Mouse (Mus musculus) testis, adult 2 months (tissue): ENCODE results near the gene Rassf5. TPM values are rescaled to one million over a fixed set of nuclear protein-coding genes. Genes with fewer than 3 reads are reported as not detected.

Source experiments
- H3K27ac ChIP-seq: fragments of 200-500 bp; 2 replicates; pipeline ENCODE4 v1.5.1; 2012; ENCODE audit warnings: low read depth, low read length; ENCODE audit not compliant: control insufficient read depth, insufficient read depth
- H3K27me3 ChIP-seq: fragments of 200-500 bp; 2 replicates; pipeline ENCODE4 v1.6.1; 2012; ENCODE audit warnings: mild to moderate bottlenecking, low read length, moderate library complexity; ENCODE audit not compliant: control insufficient read depth, insufficient read depth
- H3K36me3 ChIP-seq: fragments of 200-500 bp; 2 replicates; pipeline ENCODE4 v1.6.1; 2012; ENCODE audit warnings: mild to moderate bottlenecking, low read length; ENCODE audit not compliant: control insufficient read depth, insufficient read depth
- H3K4me1 ChIP-seq: fragments of 200-500 bp; 2 replicates; pipeline ENCODE4 v1.6.1; 2012; ENCODE audit warnings: low read length; ENCODE audit not compliant: control insufficient read depth, insufficient read depth
- H3K4me3 ChIP-seq: fragments of 200-500 bp; 2 replicates; pipeline ENCODE4 v1.5.1; 2012; ENCODE audit warnings: low read depth, mild to moderate bottlenecking, low read length, moderate library complexity, mixed read lengths; ENCODE audit not compliant: control insufficient read depth
- CTCF ChIP-seq: fragments of 200-500 bp; IDR thresholded peaks from 2 replicates; pipeline ENCODE4 v1.5.1; 2012; ENCODE audit warnings: low read depth, mild to moderate bottlenecking, inconsistent platforms, low read length, moderate library complexity; ENCODE audit not compliant: control insufficient read depth, insufficient read depth, insufficient replicate concordance
- POLR2A ChIP-seq: fragments of 200-500 bp; IDR thresholded peaks from 2 replicates; pipeline ENCODE4 v1.6.1; 2012; ENCODE audit warnings: low read depth, mild to moderate bottlenecking, inconsistent platforms, low read length, moderate library complexity; ENCODE audit not compliant: control insufficient read depth
- polyA plus RNA-seq: library from polyadenylated mRNA; depleted of rRNA; stranded (reverse); fragments of >200 nt; gene quantifications from 2 replicates; pipeline ENCODE4 v1.2.3, GENCODE M21; 2012

Gene Rassf5
- polyA plus RNA-seq, 1 experiment = 1.5 TPM

DNA sequence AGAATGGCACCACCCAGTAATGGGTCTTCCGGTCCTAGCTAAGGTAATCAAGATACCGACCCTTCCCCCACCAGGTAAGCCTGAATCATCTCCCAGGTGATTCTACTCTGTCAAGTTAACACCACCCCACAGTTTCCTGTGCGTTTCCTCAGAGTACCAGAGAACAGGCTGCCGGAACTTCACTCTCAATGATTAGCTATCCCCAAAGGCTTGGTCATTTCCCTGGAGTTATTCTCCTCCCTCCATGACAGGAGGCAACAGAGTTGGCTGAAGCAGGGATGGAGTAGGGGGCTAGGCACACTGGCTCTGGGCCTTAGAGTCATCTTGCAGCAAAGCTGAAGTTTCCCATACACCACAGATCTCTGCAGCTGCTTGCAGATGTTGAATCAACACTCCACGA lies 57.2 kb downstream of the Rassf5 start:
- Histone ChIP-seq H3K36me3 (no peaks in the 10 kb centered on the region), H3K4me1 (no peaks in the 10 kb centered on the region; the same call in 1 of the 2 replicates)
- no peak for TF ChIP-seq POLR2A
- no peak for TF ChIP-seq CTCF

DNA sequence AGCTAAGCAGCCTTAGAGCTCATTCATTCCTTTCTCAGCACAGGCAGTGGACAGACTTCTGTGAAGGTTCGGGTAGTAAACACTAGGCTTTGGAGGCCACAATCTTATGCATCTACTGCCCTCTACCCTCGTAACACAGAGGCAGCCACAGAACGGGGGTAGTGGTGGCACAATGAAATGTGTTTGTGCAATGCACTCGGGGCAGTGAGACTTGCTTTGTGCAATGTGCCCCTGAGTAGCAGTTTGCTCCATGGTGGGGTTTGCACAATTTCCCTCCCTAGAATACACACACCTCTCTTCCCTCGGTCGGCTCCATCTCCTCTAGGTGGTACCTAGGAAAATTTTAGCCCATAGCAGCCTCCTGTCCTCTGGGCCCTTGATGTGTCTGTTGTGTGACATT lies 58.1 kb downstream of the Rassf5 start:
- TF ChIP-seq CTCF (no peak), POLR2A (no peak)
- no peaks in the 10 kb centered on the region; the same call in 1 of the 2 replicates for H3K4me1 ChIP-seq
- H3K36me3 ChIP-seq = no peaks in the 10 kb centered on the region
- no peak overlapping the region for H3K4me3 ChIP-seq
- H3K27me3 ChIP-seq = no peaks in the 10 kb centered on the region
- H3K27ac ChIP-seq = no peak overlapping the region

More for the DNA sequence above, 57.2 kb downstream of the Rassf5 start:
- Histone ChIP-seq H3K27me3 (no peaks in the 10 kb centered on the region), H3K27ac (no peak overlapping the region), H3K4me3 (no peak overlapping the region)

DNA sequence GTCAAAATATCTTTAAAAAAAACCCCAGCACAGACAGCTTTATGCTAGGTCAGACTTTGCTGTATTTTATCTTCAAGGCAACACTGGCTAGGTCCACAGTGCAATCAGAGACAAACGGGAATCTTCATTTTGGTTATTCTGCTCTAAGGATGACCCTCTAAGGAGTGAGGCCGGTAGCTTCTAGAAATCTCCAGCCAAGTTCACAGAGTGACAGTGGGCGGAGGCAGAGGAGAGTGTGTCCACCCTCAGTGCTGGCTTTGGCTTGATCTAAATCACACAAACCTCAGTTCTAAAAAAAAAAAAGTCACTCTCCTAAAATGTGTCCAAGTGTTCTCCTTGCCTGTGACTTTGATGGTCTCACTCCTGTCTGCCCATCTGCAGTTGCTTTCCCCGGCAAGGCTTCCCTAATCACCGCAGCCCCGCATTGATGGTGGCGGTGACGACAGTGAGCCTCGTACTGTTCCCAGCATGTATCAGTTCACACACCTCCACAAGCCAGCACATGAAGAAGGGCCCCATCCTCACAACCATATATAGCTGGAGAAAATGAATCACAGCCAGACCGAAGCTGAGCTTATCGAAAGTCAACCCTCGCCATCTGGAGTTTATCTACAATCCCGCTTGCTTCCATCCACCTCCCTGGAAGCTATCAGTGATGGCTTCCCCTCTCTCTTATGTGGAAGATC lies 59.1 kb downstream of the Rassf5 start:
- Histone ChIP-seq H3K36me3 (no peaks in the 10 kb centered on the region), H3K4me3 (no peak overlapping the region), H3K4me1 (no peaks in the 10 kb centered on the region; the same call in 1 of the 2 replicates), H3K27me3 (no peaks in the 10 kb centered on the region), H3K27ac (no peak overlapping the region)
- no peak for TF ChIP-seq POLR2A
- no peak for TF ChIP-seq CTCF

GRCm38 (mm10) chr1:131184956-131185660 lies 60.0 kb downstream of the Rassf5 start:
- TF ChIP-seq CTCF = no peak
- Histone ChIP-seq H3K27ac (no peak overlapping the region), H3K4me1 (no peaks in the 10 kb centered on the region; the same call in 1 of the 2 replicates), H3K36me3 (no peaks in the 10 kb centered on the region), H3K27me3 (no peaks in the 10 kb centered on the region), H3K4me3 (no peak overlapping the region)

GRCm38 (mm10) chr1:131184253-131184955 lies 60.7 kb downstream of the Rassf5 start:
- H3K27ac ChIP-seq = no peak overlapping the region
- H3K4me3 ChIP-seq = no peak overlapping the region
- no peaks in the 10 kb centered on the region for H3K27me3 ChIP-seq
- no peaks in the 10 kb centered on the region; the same call in 1 of the 2 replicates for H3K4me1 ChIP-seq
- TF ChIP-seq CTCF (no peak), POLR2A (no peak)
- H3K36me3 ChIP-seq = no peaks in the 10 kb centered on the region

DNA sequence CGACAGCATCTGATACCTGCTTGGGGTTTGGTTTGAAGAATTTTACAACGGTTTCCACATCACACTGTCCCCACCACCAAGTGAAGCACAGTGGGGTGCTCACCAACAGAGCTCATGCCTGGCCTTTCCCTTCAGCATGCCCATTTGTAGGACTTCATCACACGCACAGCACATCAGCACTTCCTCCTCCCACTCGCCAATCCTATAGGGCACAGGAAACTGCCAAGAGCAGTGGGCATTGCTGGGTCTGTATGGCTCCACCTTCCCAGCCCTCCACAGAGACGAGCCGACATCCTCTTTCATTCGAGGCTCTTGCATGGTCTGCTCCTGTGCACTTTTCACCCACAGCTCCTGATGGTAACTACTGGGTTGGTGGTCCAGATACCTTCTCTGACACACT lies 61.9 kb downstream of the Rassf5 start:
- Histone ChIP-seq H3K27me3 (no peaks in the 10 kb centered on the region), H3K4me3 (no peak overlapping the region), H3K27ac (no peak overlapping the region), H3K36me3 (no peaks in the 10 kb centered on the region), H3K4me1 (no peaks in the 10 kb centered on the region; the same call in 1 of the 2 replicates)
- no peak for TF ChIP-seq CTCF
- TF ChIP-seq POLR2A = no peak

DNA sequence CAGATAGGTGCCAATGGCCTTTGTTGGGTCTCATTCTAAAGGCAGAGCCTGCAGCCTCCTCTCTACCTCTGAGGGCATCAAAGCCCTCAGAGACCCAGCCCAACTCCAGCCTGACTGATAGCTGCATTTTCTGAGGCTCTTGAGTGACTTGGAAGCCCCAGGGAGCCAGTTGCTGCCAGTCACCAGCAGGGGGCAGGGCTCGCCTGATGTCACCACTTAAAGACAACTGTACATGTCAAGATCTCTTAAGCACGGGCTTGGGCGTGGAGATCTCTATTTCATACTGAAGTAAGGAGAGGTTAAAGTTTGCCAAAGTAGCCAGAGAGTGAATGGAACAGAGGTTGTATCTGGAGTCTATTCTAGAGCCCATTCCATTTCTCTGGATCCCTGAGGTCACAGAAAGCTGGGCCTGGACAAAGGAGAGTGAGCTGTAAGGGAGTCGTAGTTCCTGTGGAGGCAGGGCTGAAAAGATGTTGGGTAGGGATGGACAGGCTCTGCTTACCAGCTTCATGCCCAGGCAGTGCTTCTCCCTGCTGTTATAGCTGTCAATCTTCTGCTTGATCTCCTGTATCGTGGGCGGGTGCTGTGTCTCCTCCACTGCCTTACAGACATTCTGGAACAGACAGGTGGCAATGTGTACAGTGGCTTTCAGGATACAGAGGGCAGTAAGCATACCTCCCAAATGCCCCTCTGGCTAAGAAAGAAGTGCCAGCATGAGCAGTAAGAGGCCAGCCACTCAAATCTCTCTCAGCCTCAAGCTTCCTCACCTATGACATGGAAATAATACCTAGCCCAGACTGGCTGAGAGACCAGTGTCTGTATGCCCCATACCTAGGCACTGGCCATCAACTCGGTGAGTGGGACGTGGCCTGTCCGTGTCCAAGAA lies 63.2 kb downstream of the Rassf5 start:
- no peaks in the 10 kb centered on the region; the same call in 1 of the 2 replicates for H3K36me3 ChIP-seq
- H3K4me1 ChIP-seq = no peaks in the 10 kb centered on the region; the same call in 1 of the 2 replicates
- no peaks in the 10 kb centered on the region for H3K27me3 ChIP-seq
- H3K27ac ChIP-seq = no peak overlapping the region
- TF ChIP-seq POLR2A (no peak), CTCF (peak; percentile 74)
- no peak overlapping the region for H3K4me3 ChIP-seq
